Mouse (Mus musculus): ENCODE results near the gene Cpped1.

The Cpped1 gene

DNA sequence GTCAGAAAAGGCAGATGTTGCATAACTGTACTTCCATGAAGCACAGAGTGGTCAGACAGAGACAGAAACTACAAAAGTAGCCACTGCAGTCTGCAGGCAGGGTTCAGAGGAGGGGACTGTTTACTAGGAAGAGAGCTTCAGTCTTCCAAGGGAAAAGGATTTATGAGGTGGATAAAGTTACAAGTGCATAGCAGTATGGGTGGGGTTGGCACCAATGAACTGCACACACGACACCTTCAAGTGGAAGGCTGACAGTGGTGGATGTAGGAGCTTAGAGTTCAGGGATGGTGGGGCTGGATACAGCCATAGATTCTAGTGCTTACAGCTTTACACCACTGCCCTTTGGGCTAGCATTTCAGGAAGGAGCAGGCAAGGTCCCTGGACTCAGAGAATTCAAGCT lies 75.8 kb downstream of the Cpped1 start:
- no peak for DNase-seq

DNA sequence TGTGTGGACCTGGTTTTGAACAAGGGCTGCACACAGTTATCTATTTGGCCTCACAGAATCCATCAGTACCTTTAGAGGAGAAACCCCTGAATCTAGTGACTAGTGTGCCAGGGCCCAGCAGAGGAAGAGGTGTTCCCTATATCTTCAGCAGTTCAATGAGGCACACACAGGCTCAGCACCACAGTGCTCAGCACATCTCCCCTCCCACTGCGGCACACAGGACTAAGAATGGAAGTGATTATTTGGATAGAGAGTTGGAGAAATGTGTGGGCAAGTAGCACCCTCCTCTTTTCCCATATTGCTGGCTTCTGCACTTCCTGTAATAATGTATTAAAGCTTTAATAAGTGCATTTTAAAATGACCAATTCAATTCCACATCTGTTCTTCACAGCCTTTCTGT lies 80.4 kb downstream of the Cpped1 start:
- DNase-seq, result no peak

DNA sequence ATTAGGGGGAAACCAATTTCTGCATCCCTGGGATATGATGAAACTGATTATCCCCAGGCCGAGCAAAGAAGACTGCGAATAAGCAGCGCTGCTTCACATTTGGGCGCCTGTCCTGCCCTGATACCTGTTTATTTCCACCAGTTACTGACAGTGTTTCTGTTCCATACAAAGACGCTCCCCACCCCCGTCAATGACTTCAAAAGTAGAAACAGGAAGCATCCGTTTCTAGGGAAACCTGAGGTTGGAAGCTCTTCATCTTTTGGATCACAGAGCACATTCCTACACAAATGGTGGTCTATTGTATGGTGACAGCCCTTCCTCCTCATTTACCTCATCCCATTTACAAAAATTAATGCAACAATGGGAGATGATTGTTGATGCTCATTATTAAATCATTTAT lies 84.4 kb downstream of the Cpped1 start:
- no peak for DNase-seq

DNA sequence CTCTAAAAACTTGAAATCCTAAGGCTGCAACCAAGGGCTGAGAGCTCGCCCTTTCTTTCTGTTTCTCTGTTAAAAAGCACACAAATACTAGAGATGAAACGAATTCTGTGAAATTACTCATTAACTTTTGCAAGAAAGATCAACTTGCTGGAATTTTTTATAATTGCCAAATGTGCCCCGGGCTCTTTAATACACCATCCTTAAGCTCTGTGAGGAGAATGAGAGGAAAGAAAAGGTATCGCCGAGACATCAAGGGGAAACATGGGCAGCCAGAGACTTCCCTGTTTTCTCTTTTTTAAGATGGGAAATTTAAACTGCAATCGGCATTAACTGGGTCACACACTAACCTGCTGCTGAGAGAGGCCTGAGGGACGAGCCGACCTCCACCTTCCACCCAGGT lies 84.9 kb downstream of the Cpped1 start:
- DNase-seq, result no peak

DNA sequence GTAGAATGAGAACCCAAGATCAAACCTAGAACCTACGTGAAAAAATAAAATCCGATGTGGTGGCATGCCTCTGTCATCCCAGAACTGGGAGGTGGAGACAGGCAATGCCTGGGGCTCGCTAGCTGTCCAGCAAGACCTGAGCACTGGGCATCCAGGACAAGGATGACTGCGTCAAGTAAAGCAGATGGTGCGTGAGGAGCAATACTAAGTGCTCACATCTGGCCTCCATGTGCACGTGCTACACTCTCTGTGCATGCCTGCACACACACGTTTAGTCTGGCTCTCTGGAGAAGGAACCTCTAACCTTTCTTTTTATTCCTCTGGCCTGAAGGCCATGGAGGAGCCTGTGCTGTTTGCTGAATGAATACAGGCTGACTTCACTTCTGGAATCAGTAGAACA lies 88.5 kb downstream of the Cpped1 start:
- DNase-seq, result no peak

DNA sequence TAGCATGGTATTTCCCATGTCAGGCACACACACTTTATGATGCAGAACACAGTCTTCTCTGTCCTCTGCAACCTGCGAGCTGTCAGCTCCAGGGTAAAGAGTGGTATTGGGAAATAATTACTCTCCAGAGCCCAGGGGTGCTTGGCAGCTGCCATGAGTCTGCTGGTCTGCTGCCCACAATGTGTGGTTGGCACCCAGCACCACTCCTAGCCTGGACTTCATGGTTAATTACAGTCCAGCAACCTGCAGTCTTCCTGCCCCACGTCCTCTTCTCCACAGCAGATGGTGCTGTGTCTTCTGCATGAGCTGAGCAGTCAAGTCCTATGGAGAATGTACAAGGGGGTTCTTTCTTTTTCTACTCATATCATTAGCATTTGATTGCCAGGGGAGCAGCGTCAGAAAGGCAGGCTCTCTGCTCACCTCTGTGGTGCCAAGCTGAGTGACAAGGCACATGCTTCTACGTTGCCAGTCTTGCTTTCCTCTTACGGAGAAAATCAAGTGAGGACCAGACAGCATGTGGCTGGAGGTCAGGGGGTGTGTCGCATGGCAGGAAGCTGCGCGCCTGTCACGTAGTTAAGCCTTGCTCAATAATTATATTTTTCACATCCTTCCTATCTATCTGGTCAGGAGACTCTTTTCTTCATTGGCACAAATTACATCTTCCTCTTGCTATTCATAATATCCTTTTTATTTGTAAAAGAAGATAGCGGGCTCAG lies 94.2 kb downstream of the Cpped1 start:
- peak; percentile 56 for DNase-seq

DNA sequence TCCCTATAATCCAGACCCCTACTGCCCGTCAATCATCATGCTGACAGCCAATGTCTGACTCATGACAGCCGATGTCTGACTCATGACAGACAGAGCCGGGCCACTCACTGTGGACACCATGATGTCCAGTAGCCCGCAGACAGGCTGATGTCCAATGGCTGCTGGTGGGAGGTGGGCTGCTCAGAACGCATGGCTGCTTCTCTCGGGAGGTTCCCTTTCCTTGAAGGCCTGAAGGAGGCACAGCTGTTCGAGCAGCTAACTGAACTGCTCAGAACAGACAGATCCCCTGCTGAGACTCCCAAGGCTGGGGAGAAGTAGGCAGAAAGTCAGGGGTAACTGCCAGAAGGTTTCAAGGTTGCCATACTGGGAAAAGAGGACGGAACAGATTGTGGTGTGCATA lies 97.1 kb downstream of the Cpped1 start:
- DNase-seq, result no peak

DNA sequence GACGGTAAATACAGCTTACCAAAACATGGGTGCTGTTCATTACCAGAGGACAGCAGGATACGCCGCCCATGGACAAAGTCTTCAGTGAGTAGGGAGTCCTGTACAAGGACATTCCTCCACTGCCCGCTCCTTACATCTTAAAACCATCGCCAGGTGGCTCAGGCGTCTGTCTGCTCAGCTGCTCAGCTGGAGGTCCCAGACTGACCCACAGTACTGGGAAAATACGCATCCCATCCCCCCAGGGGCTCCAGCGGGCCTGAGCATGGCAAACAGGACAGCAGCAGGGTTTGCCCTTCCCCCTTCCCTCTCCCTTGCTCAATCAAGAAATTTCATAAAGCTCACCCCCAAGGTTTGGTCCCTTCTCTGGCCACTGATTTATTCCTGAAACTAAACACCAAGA lies 99.6 kb downstream of the Cpped1 start:
- peak; percentile 29 for DNase-seq

DNA sequence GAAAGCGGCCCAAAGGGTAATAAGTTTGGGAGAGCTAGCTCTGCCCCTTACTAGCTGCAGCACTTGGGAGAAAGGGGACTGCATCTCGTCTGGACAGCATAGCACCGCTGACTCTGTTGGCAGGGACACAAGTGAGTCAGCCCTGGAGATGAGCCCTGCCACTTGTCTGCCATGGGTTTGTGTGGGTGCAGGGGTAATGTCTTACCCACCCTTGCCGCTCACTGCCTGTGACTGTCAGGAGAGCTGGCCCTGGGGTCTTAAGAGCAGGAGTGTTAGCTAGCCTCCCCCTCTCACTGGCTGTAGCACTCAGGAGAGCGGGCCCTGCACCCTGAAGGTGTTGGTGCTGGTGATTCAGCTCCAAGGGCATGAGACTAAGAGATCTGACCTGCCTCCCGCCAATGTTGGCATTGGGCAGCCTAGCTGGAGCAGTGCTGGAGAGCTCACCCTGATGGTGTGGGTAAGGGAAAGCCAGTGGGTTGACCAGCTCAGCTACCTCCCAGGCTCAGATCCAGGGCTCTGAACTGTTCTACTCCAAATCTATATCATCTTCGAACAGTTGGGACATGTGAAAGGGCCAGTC lies 107.2 kb downstream of the Cpped1 start:
- DNase-seq, result no peak

DNA sequence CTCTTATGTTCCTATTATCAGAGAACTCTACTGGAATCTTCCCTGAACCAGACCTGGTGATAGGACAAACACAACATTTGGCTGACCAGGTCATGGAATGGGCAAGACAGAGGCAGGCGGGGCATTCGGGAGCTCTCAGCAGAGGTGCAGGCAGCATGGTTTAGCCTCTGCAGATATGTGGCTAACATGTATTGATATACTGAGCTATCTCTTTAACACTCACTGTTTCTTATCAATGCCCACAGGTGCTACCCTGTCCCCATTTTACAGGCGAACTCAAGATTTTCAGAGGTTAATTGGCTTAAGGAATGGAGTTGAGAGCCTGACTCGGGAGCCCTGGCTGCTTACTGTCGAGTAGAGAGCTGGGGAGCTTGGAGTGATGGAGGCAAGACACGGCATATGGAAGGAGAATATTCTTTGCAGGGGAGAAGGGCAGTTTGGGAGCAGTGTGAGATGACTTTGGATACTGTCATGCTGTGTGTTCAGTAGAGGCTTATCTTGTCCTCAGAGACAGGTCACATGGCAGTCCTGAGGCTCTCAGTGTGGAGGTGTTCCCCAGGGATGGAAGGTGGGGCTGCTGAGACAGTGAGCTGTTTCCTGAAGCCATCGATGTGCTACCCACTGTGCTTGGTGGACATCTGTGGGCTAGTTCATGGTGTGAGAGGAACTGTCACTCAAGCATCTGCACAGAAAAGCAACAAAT lies 113.3 kb downstream of the Cpped1 start:
- no peak for DNase-seq

DNA sequence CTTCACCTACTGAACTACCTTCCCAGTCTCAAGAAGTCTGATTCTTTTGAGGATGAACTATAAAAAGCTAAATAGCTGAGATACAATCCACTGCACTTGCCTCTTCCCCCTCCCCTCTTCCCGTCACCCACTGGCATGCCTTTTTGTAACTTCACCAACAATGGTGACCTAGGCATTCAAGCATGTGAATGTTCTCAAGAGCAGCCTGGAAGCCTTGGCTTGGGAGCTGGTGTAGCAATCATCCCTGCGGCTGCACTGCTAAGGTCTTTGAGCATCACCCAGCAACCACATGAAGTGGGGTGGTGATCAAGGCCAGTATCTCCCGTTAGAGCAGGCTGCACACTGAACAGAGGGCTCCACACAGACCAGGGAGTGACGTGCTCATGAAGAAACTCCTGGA lies 114.6 kb downstream of the Cpped1 start:
- no peak for DNase-seq

DNA sequence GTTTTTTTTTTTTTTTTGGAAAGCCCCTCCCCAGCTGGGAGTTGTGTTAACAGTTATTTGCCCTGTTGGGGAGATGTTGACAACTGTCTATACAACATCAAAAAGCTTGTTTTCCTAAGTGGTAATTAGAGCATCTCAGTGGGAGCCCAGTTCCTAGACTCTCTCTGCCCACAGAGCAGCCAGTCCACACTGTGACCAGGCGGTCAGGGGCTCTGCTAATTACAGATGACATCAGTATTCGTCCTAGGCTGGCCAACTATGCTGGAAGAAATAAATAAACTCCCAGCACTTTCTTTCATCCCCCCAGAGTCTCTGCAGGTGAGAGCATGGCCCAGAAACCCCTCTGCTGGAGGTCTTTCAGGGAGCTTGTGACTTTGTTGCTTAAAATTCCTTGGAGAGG lies 115.9 kb downstream of the Cpped1 start:
- no peak for DNase-seq

DNA sequence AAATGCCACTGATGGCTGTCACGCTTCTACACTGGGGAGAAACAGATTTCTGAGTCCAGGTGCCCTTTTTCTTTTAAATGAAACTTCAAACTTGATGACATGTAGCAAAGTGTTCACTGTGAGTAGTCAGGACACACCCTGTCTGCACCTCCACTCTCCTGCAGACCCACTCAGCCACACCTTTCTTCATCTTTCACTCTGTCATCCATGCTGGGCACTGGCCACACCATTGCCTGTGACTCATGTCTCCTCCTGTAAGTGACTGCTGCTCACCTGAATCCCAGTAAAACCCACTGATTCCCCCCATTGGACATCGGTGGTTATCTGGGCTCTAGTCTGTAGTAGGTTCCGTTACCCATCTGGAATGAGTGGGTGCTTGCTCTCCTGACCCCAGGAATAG lies 118.8 kb downstream of the Cpped1 start:
- DNase-seq, result no peak

DNA sequence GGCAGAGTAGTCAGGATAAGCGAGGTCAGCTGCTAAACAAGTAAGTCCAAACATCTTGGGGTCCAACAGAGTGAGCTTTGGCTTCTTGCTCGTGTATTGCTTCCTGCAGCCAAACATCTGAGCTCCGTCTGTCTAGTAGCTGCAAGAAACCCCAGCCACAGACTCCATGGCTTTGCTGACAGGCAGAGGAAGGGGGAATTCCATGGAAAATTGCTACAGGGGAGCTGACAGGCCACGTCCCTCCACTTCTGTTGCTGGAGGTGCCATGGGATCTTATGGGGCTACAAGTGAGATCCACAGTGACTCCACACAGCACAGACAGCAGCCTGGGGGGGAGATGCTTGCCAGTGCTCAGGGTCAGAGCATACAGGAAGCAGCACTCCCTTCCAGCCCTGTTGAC lies 123.4 kb downstream of the Cpped1 start:
- DNase-seq, result no peak

DNA sequence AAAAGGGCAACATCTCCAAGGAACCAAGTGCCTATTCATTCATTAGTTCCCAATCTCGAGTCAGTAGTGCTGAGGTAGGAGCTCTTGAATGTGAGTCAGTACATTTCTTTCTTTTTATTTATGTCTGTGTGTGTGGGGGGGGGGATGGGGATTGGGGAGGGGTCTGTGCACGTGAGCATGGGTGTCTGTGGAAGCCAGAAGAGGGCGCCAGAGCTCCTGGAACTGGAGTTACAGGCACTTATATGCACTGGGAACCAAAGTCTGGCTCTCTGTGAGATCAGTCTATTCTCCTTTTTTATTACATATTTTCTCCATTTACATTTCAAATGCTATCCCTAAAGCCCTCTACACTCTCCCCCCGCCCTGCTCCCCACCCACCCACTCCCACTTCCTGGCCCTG lies 124.9 kb downstream of the Cpped1 start:
- DNase-seq, result no peak

DNA sequence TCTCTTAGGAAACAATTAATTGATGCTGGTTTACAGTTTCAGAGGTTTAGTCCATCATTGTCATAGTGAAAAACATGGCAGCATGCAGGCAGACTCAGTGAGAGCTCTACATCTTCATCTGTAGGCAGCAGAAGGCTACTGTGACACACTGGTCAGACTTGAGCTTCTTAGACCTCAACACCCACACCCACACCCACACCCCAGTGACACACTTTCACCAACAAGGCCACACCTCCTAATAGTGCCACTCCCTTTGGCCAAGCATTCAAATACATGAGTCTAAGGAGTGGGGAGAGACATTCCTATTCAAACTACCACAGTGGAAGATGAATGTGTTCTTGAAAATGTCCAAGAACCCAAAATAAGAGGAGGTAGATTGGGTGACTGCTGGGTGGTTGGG lies 125.9 kb downstream of the Cpped1 start:
- no peak for DNase-seq

DNA sequence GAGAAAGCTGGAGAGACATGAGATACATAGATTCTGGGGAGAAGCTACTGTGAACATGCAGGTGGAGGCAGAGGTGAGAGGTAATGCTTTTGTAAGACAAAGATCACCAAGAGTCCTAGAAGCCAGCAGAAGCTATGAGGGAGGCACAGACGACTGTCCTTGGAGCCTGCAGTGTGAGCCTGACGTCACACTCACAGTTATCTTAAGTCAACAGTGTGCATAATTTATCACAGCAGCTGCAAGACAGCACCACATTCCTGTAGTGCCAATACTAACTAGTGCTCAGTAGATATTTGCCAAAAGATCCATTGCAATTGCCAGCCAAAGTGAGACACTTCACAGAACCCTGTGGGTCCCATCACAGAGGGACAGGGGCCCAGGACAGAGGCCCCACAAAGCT lies 127.2 kb downstream of the Cpped1 start:
- no peak for DNase-seq

DNA sequence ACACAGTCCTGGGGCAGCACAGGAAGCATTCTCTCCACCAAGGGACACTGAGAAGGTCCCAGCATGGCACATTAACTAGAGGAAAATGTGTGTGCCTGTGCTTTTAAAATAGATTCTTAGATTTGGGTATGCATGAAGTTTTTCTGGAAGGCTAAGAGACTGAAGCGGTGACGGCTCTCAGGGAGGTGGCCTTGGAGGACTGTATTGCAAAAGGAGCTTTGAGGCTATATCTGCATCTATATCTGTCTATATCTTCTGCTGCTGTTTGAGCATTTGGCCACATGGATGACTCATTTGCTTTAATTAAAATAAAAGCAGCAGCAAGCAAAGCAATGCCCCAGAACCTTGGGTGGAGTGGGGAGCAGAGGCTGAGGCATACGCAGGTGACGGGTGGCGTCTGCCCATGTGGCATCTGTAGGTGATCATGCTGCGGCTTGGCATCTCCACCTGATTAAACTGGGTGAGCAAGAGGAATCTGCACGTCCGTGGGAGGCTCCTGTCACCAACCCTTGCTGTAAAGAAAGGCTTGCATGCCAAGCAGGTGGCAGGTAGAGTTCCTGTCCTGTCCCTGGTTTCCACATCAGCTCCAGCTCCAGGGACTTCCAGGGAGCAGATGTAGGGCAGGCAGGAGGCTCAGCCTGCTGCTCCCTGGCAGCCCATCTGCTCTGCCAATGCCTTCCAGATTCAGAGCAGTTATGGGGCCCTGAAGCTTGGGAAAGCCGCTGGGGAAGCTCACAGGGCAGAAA lies 130.4 kb downstream of the Cpped1 start:
- DNase-seq, result peak; percentile 84

DNA sequence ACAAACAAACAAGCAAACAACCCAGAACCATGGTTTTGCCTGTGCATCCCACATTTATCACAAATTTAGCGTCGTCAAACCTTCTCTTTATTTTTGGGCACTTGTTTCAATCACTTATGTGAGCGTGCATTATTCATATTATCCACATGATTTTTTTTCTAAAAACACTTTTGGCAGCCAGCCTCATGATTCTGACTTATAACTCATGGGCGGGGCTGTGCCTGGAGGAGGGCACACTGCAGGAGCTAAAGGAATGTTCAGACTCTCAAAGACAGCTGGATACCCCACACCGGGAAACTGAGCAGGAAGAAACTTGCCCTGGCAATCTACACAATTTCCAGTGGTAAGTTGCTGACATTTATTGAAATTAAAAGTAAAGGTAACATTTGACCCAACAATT lies 131.1 kb downstream of the Cpped1 start:
- peak; percentile 22 for DNase-seq

DNA sequence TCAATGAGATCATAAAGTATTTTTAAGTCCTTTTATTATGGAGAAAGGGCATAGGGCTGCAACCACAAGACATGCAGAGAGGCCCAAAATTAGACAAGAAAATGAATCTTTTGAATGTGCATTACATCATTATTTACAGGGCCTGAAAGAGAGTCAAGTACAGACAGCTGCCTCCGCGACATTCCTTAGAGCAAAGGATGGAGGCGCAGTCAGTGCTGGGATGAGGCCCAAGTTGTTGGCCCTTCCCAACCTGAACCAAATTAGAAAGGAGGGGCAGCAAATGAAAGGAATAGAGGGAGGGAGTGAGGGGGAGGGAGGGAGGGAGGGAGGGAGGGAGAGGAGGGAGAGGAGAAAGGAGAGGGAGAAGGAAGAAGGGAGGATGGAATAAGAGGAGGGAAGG lies 132.7 kb downstream of the Cpped1 start:
- DNase-seq, result no peak

DNA sequence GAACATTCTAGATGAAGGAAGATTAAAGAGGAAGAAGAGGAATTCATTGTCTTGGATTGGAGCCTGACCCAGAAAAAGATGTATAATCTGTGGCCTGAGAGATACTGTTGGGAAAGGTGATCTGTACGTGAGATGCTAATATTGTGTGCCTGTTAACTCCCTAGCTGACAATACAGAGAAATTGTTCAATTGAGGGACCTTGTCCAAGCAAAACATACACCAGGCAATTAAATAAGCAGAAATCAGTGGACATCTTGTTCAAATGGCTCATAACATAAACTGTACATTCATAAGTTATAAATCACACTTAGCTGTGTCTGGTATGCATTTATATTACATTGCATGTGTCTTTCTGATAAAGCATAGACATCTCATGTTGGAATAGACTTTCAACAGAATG lies 134.9 kb downstream of the Cpped1 start:
- no peak for DNase-seq

DNA sequence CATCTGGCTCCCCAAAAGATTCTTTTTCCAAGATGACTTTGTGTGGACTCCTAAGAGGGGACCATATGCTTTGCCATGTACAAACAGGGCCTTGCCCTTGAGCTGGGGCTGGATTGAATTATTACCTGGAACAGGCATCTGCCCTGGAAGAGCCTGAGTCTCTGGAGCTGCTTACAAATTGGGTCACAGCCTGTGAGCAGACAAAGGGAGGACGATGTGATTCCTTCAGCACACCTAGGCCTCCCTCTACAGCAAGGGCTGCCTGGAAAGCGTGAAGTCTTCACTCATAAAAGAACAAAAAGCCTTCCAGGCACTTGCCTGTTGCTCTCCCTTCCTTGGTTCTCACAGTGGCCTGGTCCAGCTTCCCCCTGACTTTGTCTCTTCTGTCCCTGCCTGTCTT lies 136.9 kb downstream of the Cpped1 start:
- peak; percentile 18 for DNase-seq

DNA sequence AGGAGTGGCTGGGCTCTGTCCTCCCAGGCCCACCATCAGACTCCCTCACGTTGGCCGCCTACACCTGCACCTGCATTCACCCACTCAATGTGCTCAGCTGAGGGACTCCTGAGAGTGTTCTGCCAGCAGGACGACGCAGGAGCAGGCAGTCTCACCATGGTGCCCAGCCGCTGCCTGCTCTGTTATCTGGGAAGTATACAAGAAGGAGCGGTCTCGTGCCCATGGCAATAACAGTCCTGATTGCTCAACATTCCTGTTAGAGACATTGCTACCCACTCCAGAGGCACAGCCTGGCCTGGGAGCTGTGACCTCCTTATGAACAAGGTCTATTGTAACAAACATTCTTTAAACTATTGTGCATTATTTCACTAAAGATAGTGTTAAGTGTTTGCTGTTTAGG lies 151.3 kb downstream of the Cpped1 start:
- DNase-seq, result no peak

DNA sequence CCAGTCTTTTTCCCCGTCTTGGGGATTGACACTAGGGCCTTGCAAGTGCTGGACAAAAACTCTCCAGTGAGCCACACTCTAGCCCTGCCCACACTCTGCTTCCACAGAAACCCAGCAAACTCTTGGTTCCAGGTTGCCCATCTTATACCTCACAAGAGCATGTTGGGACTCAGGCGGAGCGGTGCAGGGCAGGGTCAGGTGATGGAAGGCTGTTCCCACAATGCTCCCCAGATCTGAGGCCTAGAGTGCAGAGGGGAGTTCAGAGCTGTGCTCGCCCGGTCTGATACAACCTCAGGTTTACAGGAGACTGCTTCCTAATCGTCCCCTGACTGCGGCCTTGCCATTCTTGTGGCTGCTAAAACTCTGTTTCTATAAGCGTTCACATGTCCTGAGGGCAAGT lies 151.8 kb downstream of the Cpped1 start:
- no peak for DNase-seq

Data from cerebellum, adult 9-11 months (tissue).